Mouse (Mus musculus): ENCODE data around the gene Prss54. TPM values are rescaled to one million over a fixed set of nuclear protein-coding genes. Genes with fewer than 3 reads are reported as not detected.

Prss54 gene
- polyA plus RNA-seq, 1 experiment = not detected

- TF ChIP-seq CTCF (IDR thresholded peaks at IDR 0.05; ENCODE audit: borderline replicate concordance, extremely low read depth, insufficient read depth, insufficient read length) = no peak
- TF ChIP-seq POLR2A (IDR thresholded peaks at IDR 0.05; ENCODE audit: borderline replicate concordance, extremely low read depth, insufficient read depth, insufficient read length, poor library complexity, severe bottlenecking) = no peak
- DNase-seq (ENCODE audit: low read depth) = no peak
Measured at GRCm38 (mm10) chr8:95551577-95551976, 24.6 kb downstream of the Prss54 start.

GRCm38 (mm10) chr8:95549871-95550829 lies 26.0 kb downstream of the Prss54 start:
- peak; percentile 86 for DNase-seq (ENCODE audit: low read depth)

GRCm38 (mm10) chr8:95547931-95548330 lies 28.2 kb downstream of the Prss54 start:
- TF ChIP-seq CTCF (IDR thresholded peaks at IDR 0.05; ENCODE audit: borderline replicate concordance, extremely low read depth, insufficient read depth, insufficient read length) (no peak), POLR2A (IDR thresholded peaks at IDR 0.05; ENCODE audit: borderline replicate concordance, extremely low read depth, insufficient read depth, insufficient read length, poor library complexity, severe bottlenecking) (no peak)
- DNase-seq (ENCODE audit: low read depth) = no peak

More at GRCm38 (mm10) chr8:95549871-95550829, 26.0 kb downstream of the Prss54 start:
- TF ChIP-seq POLR2A (IDR thresholded peaks at IDR 0.05; ENCODE audit: borderline replicate concordance, extremely low read depth, insufficient read depth, insufficient read length, poor library complexity, severe bottlenecking) = no peak
- TF ChIP-seq CTCF (IDR thresholded peaks at IDR 0.05; ENCODE audit: borderline replicate concordance, extremely low read depth, insufficient read depth, insufficient read length) = no peak

GRCm38 (mm10) chr8:95546986-95547385 lies 29.2 kb downstream of the Prss54 start:
- DNase-seq (ENCODE audit: low read depth) = no peak
- no peak for TF ChIP-seq CTCF (IDR thresholded peaks at IDR 0.05; ENCODE audit: borderline replicate concordance, extremely low read depth, insufficient read depth, insufficient read length)
- TF ChIP-seq POLR2A (IDR thresholded peaks at IDR 0.05; ENCODE audit: borderline replicate concordance, extremely low read depth, insufficient read depth, insufficient read length, poor library complexity, severe bottlenecking) = no peak

- DNase-seq (ENCODE audit: low read depth) = no peak
- TF ChIP-seq CTCF (IDR thresholded peaks at IDR 0.05; ENCODE audit: borderline replicate concordance, extremely low read depth, insufficient read depth, insufficient read length) (no peak), POLR2A (IDR thresholded peaks at IDR 0.05; ENCODE audit: borderline replicate concordance, extremely low read depth, insufficient read depth, insufficient read length, poor library complexity, severe bottlenecking) (no peak)
Measured at GRCm38 (mm10) chr8:95545815-95546214, 30.3 kb downstream of the Prss54 start.

- no peak for DNase-seq (ENCODE audit: low read depth)
Measured at GRCm38 (mm10) chr8:95543065-95543464, 33.1 kb downstream of the Prss54 start.

GRCm38 (mm10) chr8:95542191-95542590 lies 33.9 kb downstream of the Prss54 start:
- no peak for DNase-seq (ENCODE audit: low read depth)
- TF ChIP-seq CTCF (IDR thresholded peaks at IDR 0.05; ENCODE audit: borderline replicate concordance, extremely low read depth, insufficient read depth, insufficient read length) (no peak), POLR2A (IDR thresholded peaks at IDR 0.05; ENCODE audit: borderline replicate concordance, extremely low read depth, insufficient read depth, insufficient read length, poor library complexity, severe bottlenecking) (no peak)

More at GRCm38 (mm10) chr8:95543065-95543464, 33.1 kb downstream of the Prss54 start:
- TF ChIP-seq CTCF (IDR thresholded peaks at IDR 0.05; ENCODE audit: borderline replicate concordance, extremely low read depth, insufficient read depth, insufficient read length) (no peak), POLR2A (IDR thresholded peaks at IDR 0.05; ENCODE audit: borderline replicate concordance, extremely low read depth, insufficient read depth, insufficient read length, poor library complexity, severe bottlenecking) (no peak)

GRCm38 (mm10) chr8:95539487-95539886 lies 36.7 kb downstream of the Prss54 start:
- peak; percentile 31 for DNase-seq (ENCODE audit: low read depth)

GRCm38 (mm10) chr8:95533584-95534387 lies 42.4 kb downstream of the Prss54 start, which contains the start of gene Ccdc113:
TSS of gene Ccdc113 (plus strand) at chr8:95534085.
- DNase-seq (ENCODE audit: low read depth) = peak; percentile 84
- no peak for TF ChIP-seq POLR2A (IDR thresholded peaks at IDR 0.05; ENCODE audit: borderline replicate concordance, extremely low read depth, insufficient read depth, insufficient read length, poor library complexity, severe bottlenecking)
- TF ChIP-seq CTCF (IDR thresholded peaks at IDR 0.05; ENCODE audit: borderline replicate concordance, extremely low read depth, insufficient read depth, insufficient read length) = no peak

More at GRCm38 (mm10) chr8:95539487-95539886, 36.7 kb downstream of the Prss54 start:
- TF ChIP-seq POLR2A (IDR thresholded peaks at IDR 0.05; ENCODE audit: borderline replicate concordance, extremely low read depth, insufficient read depth, insufficient read length, poor library complexity, severe bottlenecking) = no peak
- no peak for TF ChIP-seq CTCF (IDR thresholded peaks at IDR 0.05; ENCODE audit: borderline replicate concordance, extremely low read depth, insufficient read depth, insufficient read length)

GRCm38 (mm10) chr8:95532206-95532605 lies 43.9 kb downstream of the Prss54 start:
- TF ChIP-seq POLR2A (IDR thresholded peaks at IDR 0.05; ENCODE audit: borderline replicate concordance, extremely low read depth, insufficient read depth, insufficient read length, poor library complexity, severe bottlenecking) (no peak), CTCF (IDR thresholded peaks at IDR 0.05; ENCODE audit: borderline replicate concordance, extremely low read depth, insufficient read depth, insufficient read length) (no peak)
- DNase-seq (ENCODE audit: low read depth) = no peak
